8 mouse cellular contexts compared by ENCODE assay signal in the genomic region with DNA sequence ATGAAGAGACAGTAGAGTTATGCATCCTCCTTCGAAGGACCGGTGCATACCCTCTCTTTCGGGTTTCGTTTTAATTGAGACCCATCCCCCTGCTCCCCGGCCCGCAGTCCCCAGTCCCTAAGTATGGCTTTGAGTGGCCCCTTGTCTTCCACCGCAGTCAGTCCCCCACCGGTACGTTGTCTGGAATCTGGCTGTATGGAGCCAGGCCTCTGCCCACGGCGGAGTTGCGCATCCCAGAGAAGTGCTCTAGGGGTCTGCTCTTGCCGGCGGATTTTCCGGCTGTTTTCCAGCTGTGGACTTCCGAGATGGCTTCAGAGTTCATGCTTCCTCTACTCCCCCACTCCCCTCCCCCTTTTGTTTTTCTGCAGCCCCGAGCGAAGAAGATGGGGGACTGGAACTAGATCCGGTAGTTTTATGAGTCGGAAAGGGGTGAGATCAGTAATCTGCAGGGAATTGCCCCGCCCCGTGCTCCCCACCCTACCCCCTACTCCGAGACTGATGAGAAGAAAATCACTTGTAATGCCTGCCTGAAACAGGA. TPM values are rescaled to one million over a fixed set of nuclear protein-coding genes. Genes with fewer than 3 reads are reported as not detected.
DNase-seq lines count a peak whose midpoint lies in the region; ATAC-seq and TF ChIP-seq lines count a peak whose summit lies in the region.

No protein-coding gene starts in this region.

- peak overlapping the region; percentile 93 for H3K4me3 ChIP-seq in ES-Bruce4 (ENCODE audit: low read depth, low read length)
- peak overlapping the region; percentile 90 for H3K4me3 ChIP-seq in embryonic facial prominence, embryonic 15.5 days (replicated peaks)
- H3K4me3 ChIP-seq in intestine, embryonic 15.5 days (replicated peaks) = peak overlapping the region; percentile 83
- H3K4me3 ChIP-seq in midbrain, embryonic 15.5 days = peak overlapping the region; percentile 81

- peak; percentile 95 for DNase-seq in heart, adult 11 months
- DNase-seq in heart, postnatal 25 days (ENCODE audit: low spot score) = no peak
- no peak for DNase-seq in urinary bladder, postnatal 4 days (ENCODE audit: low spot score in 2 of 2)
- DNase-seq in urinary bladder, postnatal 14 days (ENCODE audit: low spot score) = no peak

- no peaks in the 10 kb centered on the region for H3K27me3 ChIP-seq in ES-Bruce4 (ENCODE audit: control insufficient read depth, insufficient read depth, low read length, poor library complexity, severe bottlenecking)
- H3K27me3 ChIP-seq in embryonic facial prominence, embryonic 15.5 days = no peaks in the 10 kb centered on the region
- H3K27me3 ChIP-seq in intestine, embryonic 15.5 days (replicated peaks) = no peaks in the 10 kb centered on the region
- H3K27me3 ChIP-seq in midbrain, embryonic 15.5 days (replicated peaks) = 0 out of 2 replicates have a peak, but pooled peaks cover 2% of the 10 kb centered on the region

- no peaks in the 10 kb centered on the region for H3K9me3 ChIP-seq in ES-Bruce4 (replicated peaks; ENCODE audit: control insufficient read depth, insufficient read depth, low read length, poor library complexity, severe bottlenecking)
- H3K9me3 ChIP-seq in embryonic facial prominence, embryonic 15.5 days (replicated peaks) = no peaks in the 10 kb centered on the region
- no peaks in the 10 kb centered on the region for H3K9me3 ChIP-seq in intestine, embryonic 15.5 days
- H3K9me3 ChIP-seq in midbrain, embryonic 15.5 days = no peaks in the 10 kb centered on the region

- H3K9ac ChIP-seq in ES-Bruce4 (ENCODE audit: low read depth, poor library complexity, severe bottlenecking) = peak overlapping the region; percentile 20
- H3K9ac ChIP-seq in embryonic facial prominence, embryonic 15.5 days = peak overlapping the region; percentile 60
- H3K9ac ChIP-seq in intestine, embryonic 15.5 days = peak overlapping the region; percentile 73
- peak overlapping the region; percentile 75 for H3K9ac ChIP-seq in midbrain, embryonic 15.5 days

- TF ChIP-seq EP300 in ES-Bruce4 (IDR thresholded peaks at IDR 0.05; ENCODE audit: insufficient read depth, low read depth, low read length) = no peak

- peak overlapping the region; percentile 76 for H3K4me2 ChIP-seq in embryonic facial prominence, embryonic 15.5 days (replicated peaks)
- H3K4me2 ChIP-seq in intestine, embryonic 15.5 days (replicated peaks) = peak overlapping the region; percentile 81
- peak overlapping the region; percentile 91 for H3K4me2 ChIP-seq in midbrain, embryonic 15.5 days

- intact Hi-C loops in heart, postnatal 25 days (cut with DNase I) = loop anchor here (2.0 to 5.0 kb wide), 2 partner anchors 39 to 120 kb away; a partner anchor contains a TSS

- no peaks in the 10 kb centered on the region for H3K36me3 ChIP-seq in ES-Bruce4 (ENCODE audit: control insufficient read depth, insufficient read depth, low read length, poor library complexity, severe bottlenecking)
- peaks cover 6% of the 10 kb centered on the region for H3K36me3 ChIP-seq in embryonic facial prominence, embryonic 15.5 days
- 0 out of 2 replicates have a peak, but pooled peaks cover 2% of the 10 kb centered on the region for H3K36me3 ChIP-seq in intestine, embryonic 15.5 days
- no peaks in the 10 kb centered on the region for H3K36me3 ChIP-seq in midbrain, embryonic 15.5 days (replicated peaks)

- TF ChIP-seq POLR2A in ES-Bruce4 (IDR thresholded peaks at IDR 0.05; ENCODE audit: insufficient read depth, low read length) = no peak

- no peaks in the 10 kb centered on the region for H3K4me1 ChIP-seq in ES-Bruce4 (ENCODE audit: control insufficient read depth, insufficient read depth, low read length)
- H3K4me1 ChIP-seq in embryonic facial prominence, embryonic 15.5 days = peaks cover 27% of the 10 kb centered on the region
- H3K4me1 ChIP-seq in intestine, embryonic 15.5 days (replicated peaks) = peaks cover 20% of the 10 kb centered on the region
- H3K4me1 ChIP-seq in midbrain, embryonic 15.5 days = peaks cover 24% of the 10 kb centered on the region

- H3K27ac ChIP-seq in ES-Bruce4 (ENCODE audit: insufficient read depth, low read length) = no peak overlapping the region
- peak overlapping the region; percentile 79 for H3K27ac ChIP-seq in embryonic facial prominence, embryonic 15.5 days (replicated peaks)
- peak overlapping the region; percentile 83; the same call in 1 of the 2 replicates for H3K27ac ChIP-seq in intestine, embryonic 15.5 days
- H3K27ac ChIP-seq in midbrain, embryonic 15.5 days = no peak overlapping the region

- ATAC-seq in embryonic facial prominence, embryonic 15.5 days (ENCODE audit: insufficient number of reproducible peaks, low FRiP score, low TSS enrichment, low read depth) = peak; percentile 8; the same call in 1 of the 2 replicates
- peak; percentile 52 for ATAC-seq in intestine, embryonic 15.5 days
- ATAC-seq in midbrain, embryonic 15.5 days (replicated peaks) = peak; percentile 70

- WGBS in embryonic facial prominence, embryonic 15.5 days = under 1% methylated on average over 23 of the region's 23 CpGs
- WGBS in intestine, embryonic 15.5 days = 0% methylated on average over 23 of the region's 23 CpGs
- WGBS in midbrain, embryonic 15.5 days = under 1% methylated on average over 23 of the region's 23 CpGs

- TF ChIP-seq CTCF in ES-Bruce4 (IDR thresholded peaks at IDR 0.05; ENCODE audit: low read depth, low read length) = no peak

RNA-seq across cellular contexts. Expression of a gene that starts 0.8 kb away (rescaled TPM):
- total RNA-seq in heart, postnatal 25 days (2021) = 100 to 1,000 TPM; 444 to 470 TPM
- 39.5 and 45.4 TPM in 2 replicates for polyA plus RNA-seq in ES-Bruce4 (2011; ENCODE audit: insufficient read depth, insufficient read length, low read depth, missing spikeins)
- 85.8 and 88.5 TPM in 2 replicates for polyA plus RNA-seq in embryonic facial prominence, embryonic 15.5 days (2015; fragmentation: Nextera tagmentation; extraction: Ambion mirVana)
- polyA plus RNA-seq in intestine, embryonic 15.5 days (2015; fragmentation: Nextera tagmentation; extraction: Ambion mirVana) = 85.8 and 86.2 TPM in 2 replicates
- polyA plus RNA-seq in midbrain, embryonic 15.5 days (2015; fragmentation: Nextera tagmentation; extraction: Ambion mirVana) = 111 and 116 TPM in 2 replicates

RNA-seq across cellular contexts. Expression of a gene that starts 38.5 kb away (rescaled TPM):
- total RNA-seq in heart, postnatal 25 days (2021) = 10 to 100 TPM; 16.1 to 16.6 TPM
- 28.1 and 29.6 TPM in 2 replicates for polyA plus RNA-seq in ES-Bruce4 (2011; ENCODE audit: insufficient read depth, insufficient read length, low read depth, missing spikeins)
- polyA plus RNA-seq in embryonic facial prominence, embryonic 15.5 days (2015; fragmentation: Nextera tagmentation; extraction: Ambion mirVana) = 25.1 and 28.5 TPM in 2 replicates
- 26.5 and 28.3 TPM in 2 replicates for polyA plus RNA-seq in intestine, embryonic 15.5 days (2015; fragmentation: Nextera tagmentation; extraction: Ambion mirVana)
- polyA plus RNA-seq in midbrain, embryonic 15.5 days (2015; fragmentation: Nextera tagmentation; extraction: Ambion mirVana) = 71.5 and 71.8 TPM in 2 replicates

Comparison
In these comparisons a context has a peak if more than half of its experiments do, and no peak if none do; other contexts are left out.
1. H3K27ac ChIP-seq: peak in embryonic facial prominence, embryonic 15.5 days (single experiment) and intestine, embryonic 15.5 days (single experiment); none in ES-Bruce4 (single experiment) and midbrain, embryonic 15.5 days (single experiment).
2. H3K9ac ChIP-seq: peak in every context shown above with its lines; median percentile 75 in midbrain, embryonic 15.5 days; 73 in intestine, embryonic 15.5 days; 60 in embryonic facial prominence, embryonic 15.5 days; 20 in ES-Bruce4.
3. ATAC-seq: peak in every context shown above with its lines; median percentile 70 in midbrain, embryonic 15.5 days; 52 in intestine, embryonic 15.5 days; 8 in embryonic facial prominence, embryonic 15.5 days.
4. Peak in every context shown above with its lines, with median percentiles within 50 percentile points of each other: H3K4me3 ChIP-seq and H3K4me2 ChIP-seq.